Mouse (Mus musculus) cerebellum, adult 11-12 months (tissue): ENCODE measurements around the gene Eif3a.

ENCODE experiments used
- DNase-seq: peaks from one replicate; pipeline ENCODE4 v3.0.0; 2022

The Eif3a gene

GRCm38 (mm10) chr19:60790551-60791161 is at the start of gene Eif3a:
Gene Eif3a (minus strand): TSS chr19:60790658.
- DNase-seq = peak; percentile 96

GRCm38 (mm10) chr19:60837747-60838146 is 47.3 kb upstream of the Eif3a start:
- peak; percentile 49 for DNase-seq

- no peak for DNase-seq
Observed at GRCm38 (mm10) chr19:60818677-60819076, 28.2 kb upstream of the Eif3a start.

GRCm38 (mm10) chr19:60813133-60813532 is 22.7 kb upstream of the Eif3a start:
- DNase-seq = no peak

- DNase-seq = no peak
Observed at GRCm38 (mm10) chr19:60812036-60812389, 21.6 kb upstream of the Eif3a start.

- peak; percentile 90 for DNase-seq
Observed at GRCm38 (mm10) chr19:60811098-60812035, 20.9 kb upstream of the Eif3a start, which contains the start of gene Fam45a. Gene Fam45a (plus strand): TSS chr19:60811585.

- no peak for DNase-seq
Observed at GRCm38 (mm10) chr19:60809927-60810326, 19.5 kb upstream of the Eif3a start.

GRCm38 (mm10) chr19:60804903-60805302 is 14.4 kb upstream of the Eif3a start:
- no peak for DNase-seq

- no peak for DNase-seq
Observed at GRCm38 (mm10) chr19:60799867-60800569, 9.6 kb upstream of the Eif3a start.

GRCm38 (mm10) chr19:60797415-60797814 is 7.0 kb upstream of the Eif3a start:
- DNase-seq = no peak

GRCm38 (mm10) chr19:60795244-60795643 is 4.8 kb upstream of the Eif3a start:
- no peak for DNase-seq

GRCm38 (mm10) chr19:60793170-60793707 is 2.8 kb upstream of the Eif3a start:
- no peak for DNase-seq

- DNase-seq = no peak
Observed at GRCm38 (mm10) chr19:60791164-60791563, 706 bp upstream of the Eif3a start.

GRCm38 (mm10) chr19:60789919-60790506 is 445 bp downstream of the Eif3a start:
- peak; percentile 66 for DNase-seq

GRCm38 (mm10) chr19:60789452-60789851 is 1.0 kb downstream of the Eif3a start:
- DNase-seq = no peak

GRCm38 (mm10) chr19:60788214-60788960 is 2.1 kb downstream of the Eif3a start:
- no peak for DNase-seq

GRCm38 (mm10) chr19:60787465-60788150 is 2.9 kb downstream of the Eif3a start:
- DNase-seq = no peak

GRCm38 (mm10) chr19:60784712-60785111 is 5.7 kb downstream of the Eif3a start:
- no peak for DNase-seq

- no peak for DNase-seq
Observed at GRCm38 (mm10) chr19:60782034-60782433, 8.4 kb downstream of the Eif3a start.

- no peak for DNase-seq
Observed at GRCm38 (mm10) chr19:60773366-60773765, 17.1 kb downstream of the Eif3a start.
